Mouse (Mus musculus) right cerebral cortex, adult 18-20 months (tissue): ENCODE results near the gene Grm4.

Experiments
- DNase-seq: peaks from one replicate; pipeline ENCODE4 v3.0.0; 2022; ENCODE audit warnings: mixed read lengths

Gene Grm4

GRCm38 (mm10) chr17:27435225-27435624, 86.0 kb downstream of the Grm4 start:
- DNase-seq, result no peak

- no peak for DNase-seq
These were observed 87.1 kb downstream of the Grm4 start for GRCm38 (mm10) chr17:27434066-27434465.

- no peak for DNase-seq
These were observed 88.0 kb downstream of the Grm4 start for GRCm38 (mm10) chr17:27433179-27433680.

GRCm38 (mm10) chr17:27432145-27432650, 89.0 kb downstream of the Grm4 start:
- DNase-seq, result no peak

- no peak for DNase-seq
These were observed 90.0 kb downstream of the Grm4 start for GRCm38 (mm10) chr17:27431049-27431839.

- no peak for DNase-seq
These were observed 91.4 kb downstream of the Grm4 start for GRCm38 (mm10) chr17:27429757-27430156.

GRCm38 (mm10) chr17:27425016-27425415, 96.2 kb downstream of the Grm4 start:
- no peak for DNase-seq

GRCm38 (mm10) chr17:27424356-27424755, 96.8 kb downstream of the Grm4 start:
- DNase-seq, result no peak

- peak; percentile 58 for DNase-seq
These were observed 98.3 kb downstream of the Grm4 start for GRCm38 (mm10) chr17:27422726-27423381.

GRCm38 (mm10) chr17:27422371-27422725, 98.9 kb downstream of the Grm4 start:
- no peak for DNase-seq

- DNase-seq, result no peak
These were observed 99.4 kb downstream of the Grm4 start for GRCm38 (mm10) chr17:27421837-27422236.

GRCm38 (mm10) chr17:27409006-27409405, 112.2 kb downstream of the Grm4 start:
- no peak for DNase-seq

GRCm38 (mm10) chr17:27408531-27408930, 112.7 kb downstream of the Grm4 start:
- no peak for DNase-seq

- no peak for DNase-seq
These were observed 114.2 kb downstream of the Grm4 start for GRCm38 (mm10) chr17:27406956-27407355.

- DNase-seq, result no peak
These were observed 115.7 kb downstream of the Grm4 start for GRCm38 (mm10) chr17:27405376-27406024.

- DNase-seq, result no peak
These were observed 120.0 kb downstream of the Grm4 start for GRCm38 (mm10) chr17:27401200-27401599.

- DNase-seq, result no peak
These were observed 127.3 kb downstream of the Grm4 start for GRCm38 (mm10) chr17:27393931-27394330.

- DNase-seq, result no peak
These were observed 127.8 kb downstream of the Grm4 start for GRCm38 (mm10) chr17:27393432-27393831.

GRCm38 (mm10) chr17:27392918-27393317, 128.3 kb downstream of the Grm4 start:
- DNase-seq, result peak; percentile 36

GRCm38 (mm10) chr17:27390019-27390418, 131.2 kb downstream of the Grm4 start:
- no peak for DNase-seq

- DNase-seq, result no peak
These were observed 131.8 kb downstream of the Grm4 start for GRCm38 (mm10) chr17:27389221-27390000.

- DNase-seq, result no peak
These were observed 134.8 kb downstream of the Grm4 start for GRCm38 (mm10) chr17:27386438-27386837.
